Mouse (Mus musculus): ENCODE results near the gene Actr6.

The Actr6 gene

DNA sequence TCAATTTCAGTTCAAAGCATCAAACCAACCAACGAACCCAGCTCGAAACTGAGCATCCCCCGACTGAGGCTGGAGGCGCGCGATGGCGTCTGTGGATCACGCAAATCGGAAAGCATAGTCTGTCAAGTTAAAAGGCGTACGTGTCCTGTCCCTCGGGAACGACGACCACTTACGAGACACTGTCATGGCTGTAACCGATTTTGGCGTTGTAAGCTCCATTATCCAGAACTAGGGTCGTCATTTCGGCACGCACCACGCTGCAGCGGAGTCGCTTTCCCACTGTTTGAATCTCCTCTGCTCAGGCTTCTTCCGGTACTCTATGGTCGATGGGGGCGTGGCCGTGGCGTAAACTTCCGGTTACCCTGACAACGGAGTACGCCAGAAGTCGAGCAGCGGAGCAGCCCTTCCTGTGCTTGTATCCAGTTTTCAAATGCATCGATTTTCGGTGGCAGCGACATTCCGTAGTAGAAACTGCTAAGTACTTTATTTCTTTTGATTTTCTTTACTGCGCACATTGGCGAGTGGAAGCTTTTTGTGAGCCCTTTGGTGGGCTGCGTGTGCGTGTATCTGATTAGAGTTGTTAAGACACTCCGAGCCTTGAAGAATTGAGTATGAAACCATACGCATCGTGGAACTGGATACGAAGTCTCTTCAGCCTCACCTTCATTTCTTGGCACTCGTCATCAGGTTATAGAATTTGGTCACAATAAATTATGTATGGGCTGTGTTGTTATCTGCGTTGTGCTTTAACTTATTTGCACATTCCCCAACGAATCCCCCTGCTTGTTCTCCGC lies at the start of gene Actr6:
Gene Actr6, minus strand, starts transcription at position 295 of the 794 bp plus-strand sequence.
- peak; percentile 81 for DNase-seq (ENCODE audit: low spot score)

- DNase-seq (ENCODE audit: low spot score) = no peak
These were observed 43.9 kb upstream of the Actr6 start for GRCm38 (mm10) chr10:89776029-89776428.

DNA sequence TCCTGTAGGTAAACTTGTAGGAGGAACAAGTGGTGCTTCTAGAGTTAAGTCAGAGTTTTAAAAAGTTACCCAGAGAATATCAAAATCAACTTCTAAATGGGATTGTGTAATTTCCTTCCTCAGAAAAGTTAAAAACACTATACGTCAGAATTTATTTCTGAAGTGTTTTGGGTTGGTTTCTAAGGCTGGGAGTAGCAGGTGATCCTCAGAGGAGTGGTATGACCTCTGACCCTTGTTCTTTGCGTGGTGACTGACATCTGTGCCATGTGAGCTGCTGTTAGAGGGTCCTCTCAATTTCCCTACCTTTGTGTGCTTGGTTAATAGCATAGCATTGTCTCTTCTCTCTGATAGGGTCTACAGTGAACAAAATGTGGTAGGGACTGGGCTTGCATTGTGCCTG lies 39.8 kb upstream of the Actr6 start:
- no peak for DNase-seq (ENCODE audit: low spot score)

GRCm38 (mm10) chr10:89769096-89769495 lies 37.0 kb upstream of the Actr6 start:
- DNase-seq (ENCODE audit: low spot score) = no peak

- no peak for DNase-seq (ENCODE audit: low spot score)
These were observed 36.4 kb upstream of the Actr6 start for GRCm38 (mm10) chr10:89768352-89769020.

- DNase-seq (ENCODE audit: low spot score) = no peak
These were observed 34.0 kb upstream of the Actr6 start for GRCm38 (mm10) chr10:89765790-89766714.

DNA sequence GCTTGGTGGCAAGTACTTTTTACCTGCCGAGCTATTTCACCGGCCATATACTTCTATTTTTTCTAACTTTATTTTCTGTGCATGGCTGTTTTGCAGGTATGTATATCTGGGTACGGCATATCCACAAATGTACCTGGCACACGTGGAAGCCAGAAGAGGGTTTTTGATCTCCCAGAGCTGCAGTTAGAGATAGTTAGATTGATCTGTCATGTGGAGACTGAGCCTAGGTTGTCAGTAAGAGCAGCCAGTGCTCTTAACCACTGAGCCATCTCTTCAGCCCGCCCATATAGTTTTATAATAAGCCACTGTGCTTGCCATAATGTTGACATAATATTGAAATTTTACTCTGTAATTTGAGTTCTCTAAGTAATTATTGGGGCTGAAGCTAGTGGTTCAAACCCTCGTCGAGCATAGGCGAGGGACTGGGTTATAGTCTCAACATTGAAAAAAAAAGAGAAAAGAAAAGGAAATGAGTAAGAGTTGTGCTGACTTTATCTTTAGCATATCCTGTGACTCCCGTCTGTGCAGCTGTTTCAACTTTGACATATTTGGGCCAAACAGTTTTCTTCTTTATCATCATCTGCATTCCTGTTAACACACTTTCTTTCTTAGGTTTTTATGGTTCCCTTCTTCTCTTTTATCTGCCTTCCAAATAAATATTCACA lies 32.5 kb upstream of the Actr6 start:
- no peak for DNase-seq (ENCODE audit: low spot score)

GRCm38 (mm10) chr10:89760772-89761171 lies 28.7 kb upstream of the Actr6 start:
- DNase-seq (ENCODE audit: low spot score) = no peak

GRCm38 (mm10) chr10:89755231-89755630 lies 23.1 kb upstream of the Actr6 start:
- DNase-seq (ENCODE audit: low spot score) = no peak

DNA sequence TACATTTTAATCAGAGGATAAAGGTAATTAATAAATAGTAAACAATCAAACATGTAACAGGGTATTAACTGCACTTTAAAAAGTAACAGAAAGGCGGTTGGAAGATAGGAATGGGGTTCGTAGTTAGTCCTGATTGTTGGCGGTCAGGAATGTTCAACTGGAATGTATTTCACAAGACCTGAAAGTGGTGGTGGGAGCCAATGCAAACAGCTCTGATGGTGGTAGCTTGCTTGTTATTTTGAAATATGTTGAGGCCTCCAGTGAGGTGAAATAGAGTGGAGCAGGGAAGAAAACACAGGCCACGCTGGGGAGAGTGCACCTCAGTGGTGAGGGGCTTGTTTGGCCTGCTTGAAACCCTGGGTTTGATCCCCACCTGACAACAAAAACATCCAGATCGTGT lies 19.0 kb upstream of the Actr6 start:
- no peak for DNase-seq (ENCODE audit: low spot score)

- no peak for DNase-seq (ENCODE audit: low spot score)
These were observed 16.5 kb upstream of the Actr6 start for GRCm38 (mm10) chr10:89748619-89749018.

GRCm38 (mm10) chr10:89747911-89748310 lies 15.8 kb upstream of the Actr6 start:
- no peak for DNase-seq (ENCODE audit: low spot score)

GRCm38 (mm10) chr10:89747221-89747905 lies 15.3 kb upstream of the Actr6 start:
- DNase-seq (ENCODE audit: low spot score) = no peak

DNA sequence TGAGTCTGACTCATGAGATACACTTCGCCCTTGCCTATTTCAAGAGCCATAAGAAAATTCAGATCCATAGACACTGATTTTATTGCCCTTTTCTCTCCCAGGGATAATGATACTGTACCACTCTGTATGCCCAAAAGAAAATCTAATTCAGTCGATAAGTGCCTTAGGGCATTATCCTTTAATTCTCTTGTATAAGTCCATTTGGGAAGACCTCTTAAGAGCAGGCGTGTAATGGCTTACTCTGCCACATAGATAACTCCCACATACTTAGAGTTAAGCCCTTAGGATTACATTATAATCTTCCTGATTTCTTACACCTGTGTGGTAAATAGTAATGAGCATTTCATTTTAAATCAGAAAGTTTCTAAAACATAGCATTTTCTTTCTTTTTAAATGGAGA lies 14.5 kb upstream of the Actr6 start:
- DNase-seq (ENCODE audit: low spot score) = no peak

- DNase-seq (ENCODE audit: low spot score) = no peak
These were observed 13.5 kb upstream of the Actr6 start for GRCm38 (mm10) chr10:89745666-89746020.

- peak; percentile 44 for DNase-seq (ENCODE audit: low spot score)
These were observed 13.0 kb upstream of the Actr6 start, which contains the start of gene Uhrf1bp1l for GRCm38 (mm10) chr10:89744871-89745665. Gene Uhrf1bp1l, plus strand, starts transcription at chr10:89744991.

DNA sequence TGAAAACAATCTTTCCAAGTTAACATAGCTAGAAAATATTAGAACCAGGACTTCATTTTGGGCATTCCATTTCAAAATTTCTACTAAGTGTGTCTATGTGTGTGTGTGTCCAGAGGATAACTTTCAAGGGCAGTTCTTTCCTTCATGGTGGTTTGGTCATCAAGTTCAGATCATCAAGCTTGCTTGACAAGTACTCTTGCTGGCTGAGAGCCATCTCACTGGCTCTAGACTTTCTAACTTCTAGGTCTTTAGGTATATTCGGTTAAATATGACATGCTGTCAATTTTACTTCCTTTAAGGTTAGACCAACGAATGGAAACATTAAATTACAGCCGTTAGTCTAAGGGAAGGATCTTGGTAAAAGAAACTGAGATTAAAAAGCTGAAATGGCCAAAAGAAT lies 12.2 kb upstream of the Actr6 start:
- DNase-seq (ENCODE audit: low spot score) = no peak

DNA sequence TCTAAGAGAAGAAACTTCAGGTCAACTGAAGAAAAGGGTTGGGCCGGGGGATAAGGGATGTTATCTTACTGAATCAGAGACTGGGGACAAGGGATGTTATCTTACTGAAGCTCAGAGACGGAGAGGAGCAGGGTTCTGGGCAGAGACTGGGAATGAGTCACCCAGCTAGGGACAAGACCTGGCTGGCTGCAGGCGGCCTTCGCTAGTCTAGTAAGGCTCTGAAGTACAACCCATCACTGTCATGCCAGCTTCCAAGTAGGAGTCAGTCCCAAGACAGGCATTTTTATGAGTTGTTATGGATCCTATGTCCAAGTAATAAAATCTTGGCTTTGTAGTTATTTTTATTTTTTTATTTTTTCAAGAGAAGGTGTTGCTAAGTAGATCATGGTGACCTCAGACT lies 11.2 kb upstream of the Actr6 start:
- no peak for DNase-seq (ENCODE audit: low spot score)

DNA sequence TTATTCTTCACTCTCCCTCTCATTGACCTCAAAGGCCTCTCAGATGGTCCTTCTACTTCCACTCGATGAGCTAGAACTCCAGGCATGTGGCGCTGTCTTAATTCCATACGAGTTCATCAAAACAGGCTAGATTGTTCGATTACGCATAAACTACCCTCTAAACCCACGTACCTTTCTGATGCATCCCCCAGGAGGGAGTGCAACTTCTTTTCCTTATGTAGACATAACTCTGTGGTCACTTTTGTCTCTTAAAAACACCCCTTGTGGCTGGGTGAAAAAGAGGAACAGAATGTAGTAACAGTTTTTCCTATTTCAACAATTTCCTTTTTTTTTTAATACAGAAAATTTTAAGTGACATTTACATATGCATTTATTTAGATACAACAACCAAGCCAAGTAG lies 8.9 kb upstream of the Actr6 start:
- DNase-seq (ENCODE audit: low spot score) = no peak

GRCm38 (mm10) chr10:89739703-89740102 lies 7.6 kb upstream of the Actr6 start:
- DNase-seq (ENCODE audit: low spot score) = no peak

- no peak for DNase-seq (ENCODE audit: low spot score)
These were observed 6.3 kb upstream of the Actr6 start for GRCm38 (mm10) chr10:89738395-89738794.

All from layer of hippocampus, adult 9-10 months (tissue).